Mouse (Mus musculus) c-Kit-positive CD71-positive TER-119-positive erythroid progenitor cells, embryonic 14.5 days (primary cell): ENCODE results near the gene Gm7173.

ENCODE experiments used
- DNase-seq: peaks from one replicate; pipeline ENCODE4 v3.0.0-alpha.2; 2013; ENCODE audit warnings: low spot score

Gene Gm7173

DNA sequence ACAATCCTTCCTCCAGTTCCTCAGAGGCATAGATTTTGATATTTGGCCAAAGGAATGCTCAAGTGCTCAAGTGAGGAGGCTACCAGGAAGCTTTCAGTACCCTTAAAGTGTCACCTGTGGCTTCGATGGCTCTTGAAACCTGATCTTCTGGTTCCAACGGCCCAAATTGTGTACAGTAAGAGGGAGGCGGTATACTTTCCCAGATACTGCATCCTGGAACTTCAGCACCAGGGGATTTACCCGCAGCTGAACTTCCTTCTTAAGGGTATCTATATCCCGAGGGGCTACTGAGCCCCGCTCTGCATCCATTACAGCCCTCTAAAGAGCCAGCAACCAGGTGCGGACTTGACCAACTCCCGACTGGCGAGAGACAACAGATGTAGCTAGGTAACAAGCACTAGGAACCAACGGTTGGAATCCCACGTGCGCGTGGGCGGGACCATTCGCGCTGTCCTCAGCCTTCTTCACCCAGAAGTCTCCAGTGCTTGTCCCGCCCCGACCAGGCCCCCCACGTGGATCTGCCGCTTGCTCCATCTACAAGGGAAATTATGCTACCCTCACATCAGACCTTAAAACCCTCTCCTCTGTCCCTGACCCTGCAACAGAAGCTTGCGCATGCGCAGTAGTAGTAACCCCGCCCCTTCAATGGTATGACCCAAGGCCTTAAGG, at the start of gene Gm7173:
Gene Gm7173, minus strand, starts transcription at position 309 of the 669 bp plus-strand sequence.
- DNase-seq = no peak

DNA sequence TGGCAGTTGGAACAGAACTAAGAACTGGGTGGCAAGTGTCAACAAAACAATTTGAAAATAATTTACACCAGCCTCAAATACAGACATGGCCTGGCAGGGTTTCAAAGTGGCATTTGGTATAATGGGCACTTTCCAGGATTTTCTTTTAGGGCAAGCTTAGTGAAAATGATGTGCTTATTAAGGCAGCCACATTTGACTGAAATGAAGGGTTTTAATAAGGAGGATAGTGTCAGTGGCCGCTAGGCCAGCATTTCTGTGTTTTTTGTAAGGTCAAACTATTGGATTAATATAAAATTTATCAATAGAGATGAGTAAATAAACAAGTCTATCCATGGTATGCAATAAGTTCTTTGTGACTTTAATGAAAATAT, 546 bp upstream of the Gm7173 start:
- no peak for DNase-seq

DNA sequence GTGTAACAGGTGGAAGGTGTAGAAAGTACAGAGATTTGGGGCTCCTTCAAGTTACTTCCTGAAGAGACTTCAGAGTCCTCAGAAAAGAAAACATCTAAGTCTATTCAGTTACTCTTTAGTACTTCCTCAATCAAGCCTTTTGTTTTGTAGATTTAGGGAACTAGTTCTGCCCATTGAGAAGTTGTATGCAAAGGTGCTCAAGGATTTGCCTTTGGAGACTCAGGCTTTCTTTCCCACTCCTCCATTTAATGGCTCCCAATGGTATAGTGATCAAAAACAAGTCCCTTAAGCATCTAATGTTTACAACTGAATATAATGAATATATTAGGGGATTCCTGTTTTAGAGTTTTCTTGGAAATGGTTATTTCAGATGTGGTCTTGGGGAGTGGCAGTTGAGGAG, 200.3 kb downstream of the Gm7173 start:
- DNase-seq = no peak
